Mouse (Mus musculus): ENCODE data around the gene Dmxl2. TPM values are rescaled to one million over a fixed set of nuclear protein-coding genes. Genes with fewer than 3 reads are reported as not detected.

The Dmxl2 gene
- polyA plus RNA-seq, 1 experiment from 2014 or later: 6.4 TPM

GRCm38 (mm10) chr9:54531421-54531820 is 30.0 kb upstream of the Dmxl2 start:
- Histone ChIP-seq H3K4me1 (peaks cover 5% of the 10 kb centered on the region; the same call in 1 of the 2 replicates), H3K4me3 (no peak overlapping the region), H3K9me3 (no peaks in the 10 kb centered on the region), H3K27ac (no peak overlapping the region), H3K27me3 (ENCODE audit: insufficient read depth, poor library complexity, severe bottlenecking) (peaks cover 7% of the 10 kb centered on the region; the same call in 1 of the 2 replicates), H3K36me3 (no peaks in the 10 kb centered on the region)
- peak; percentile 24 for DNase-seq (ENCODE audit: low spot score)

GRCm38 (mm10) chr9:54530836-54531235 is 29.4 kb upstream of the Dmxl2 start:
- Histone ChIP-seq H3K27ac (no peak overlapping the region), H3K4me1 (peaks cover 5% of the 10 kb centered on the region; the same call in 1 of the 2 replicates), H3K4me3 (no peak overlapping the region), H3K27me3 (ENCODE audit: insufficient read depth, poor library complexity, severe bottlenecking) (peaks cover 5% of the 10 kb centered on the region; the same call in 1 of the 2 replicates), H3K36me3 (no peaks in the 10 kb centered on the region), H3K9me3 (no peaks in the 10 kb centered on the region)
- 82% methylated on average over 6 of the region's 6 CpGs for WGBS
- DNase-seq (ENCODE audit: low spot score): no peak

- 81% methylated on average over 2 of the region's 2 CpGs for WGBS
- Histone ChIP-seq H3K27me3 (ENCODE audit: insufficient read depth, poor library complexity, severe bottlenecking) (no peaks in the 10 kb centered on the region), H3K4me3 (no peak overlapping the region), H3K27ac (no peak overlapping the region), H3K9me3 (no peaks in the 10 kb centered on the region), H3K4me1 (peaks cover 5% of the 10 kb centered on the region; the same call in 1 of the 2 replicates), H3K36me3 (no peaks in the 10 kb centered on the region)
- peak; percentile 31 for DNase-seq (ENCODE audit: low spot score)
Measured at GRCm38 (mm10) chr9:54529950-54530349, 28.5 kb upstream of the Dmxl2 start.

GRCm38 (mm10) chr9:54527694-54528093 is 26.3 kb upstream of the Dmxl2 start:
- Histone ChIP-seq H3K27me3 (ENCODE audit: insufficient read depth, poor library complexity, severe bottlenecking) (no peaks in the 10 kb centered on the region), H3K27ac (no peak overlapping the region), H3K36me3 (no peaks in the 10 kb centered on the region), H3K4me1 (no peaks in the 10 kb centered on the region), H3K9me3 (no peaks in the 10 kb centered on the region), H3K4me3 (no peak overlapping the region)
- 64% methylated on average over 7 of the region's 7 CpGs for WGBS
- peak; percentile 36 for DNase-seq (ENCODE audit: low spot score)

- Histone ChIP-seq H3K9me3 (no peaks in the 10 kb centered on the region), H3K4me3 (no peak overlapping the region), H3K27ac (no peak overlapping the region), H3K36me3 (no peaks in the 10 kb centered on the region), H3K27me3 (ENCODE audit: insufficient read depth, poor library complexity, severe bottlenecking) (no peaks in the 10 kb centered on the region), H3K4me1 (no peaks in the 10 kb centered on the region)
- 76% methylated on average over 4 of the region's 4 CpGs for WGBS
- no peak for DNase-seq (ENCODE audit: low spot score)
Measured at GRCm38 (mm10) chr9:54520286-54520685, 18.9 kb upstream of the Dmxl2 start.

- 65% methylated on average over 7 of the region's 7 CpGs for WGBS
Measured at GRCm38 (mm10) chr9:54518921-54519320, 17.5 kb upstream of the Dmxl2 start.

GRCm38 (mm10) chr9:54515991-54516390 is 14.6 kb upstream of the Dmxl2 start:
- no peak for DNase-seq (ENCODE audit: low spot score)
- Histone ChIP-seq H3K36me3 (no peaks in the 10 kb centered on the region), H3K4me3 (no peak overlapping the region), H3K4me1 (no peaks in the 10 kb centered on the region), H3K27ac (no peak overlapping the region), H3K27me3 (ENCODE audit: insufficient read depth, poor library complexity, severe bottlenecking) (no peaks in the 10 kb centered on the region), H3K9me3 (no peaks in the 10 kb centered on the region)
- 73% methylated on average over 2 of the region's 2 CpGs for WGBS

More at GRCm38 (mm10) chr9:54518921-54519320, 17.5 kb upstream of the Dmxl2 start:
- H3K36me3 ChIP-seq: no peaks in the 10 kb centered on the region
- no peak for DNase-seq (ENCODE audit: low spot score)
- no peak overlapping the region for H3K4me3 ChIP-seq
- no peak overlapping the region for H3K27ac ChIP-seq
- no peaks in the 10 kb centered on the region for H3K9me3 ChIP-seq
- H3K4me1 ChIP-seq: no peaks in the 10 kb centered on the region
- no peaks in the 10 kb centered on the region for H3K27me3 ChIP-seq (ENCODE audit: insufficient read depth, poor library complexity, severe bottlenecking)

- DNase-seq (ENCODE audit: low spot score): no peak
- 17% methylated on average over 12 of the region's 12 CpGs for WGBS
- Histone ChIP-seq H3K27me3 (ENCODE audit: insufficient read depth, poor library complexity, severe bottlenecking) (peaks cover 10% of the 10 kb centered on the region; the same call in 1 of the 2 replicates), H3K9me3 (no peaks in the 10 kb centered on the region), H3K4me3 (peak overlapping the region; percentile 95), H3K36me3 (no peaks in the 10 kb centered on the region), H3K27ac (no peak overlapping the region), H3K4me1 (no peaks in the 10 kb centered on the region)
Measured at GRCm38 (mm10) chr9:54502873-54503272, 1.4 kb upstream of the Dmxl2 start.

GRCm38 (mm10) chr9:54502111-54502495 is 677 bp upstream of the Dmxl2 start:
- DNase-seq (ENCODE audit: low spot score): no peak
- no peaks in the 10 kb centered on the region for H3K9me3 ChIP-seq
- peak overlapping the region; percentile 88; the same call in 1 of the 2 replicates for H3K27ac ChIP-seq
- H3K27me3 ChIP-seq (ENCODE audit: insufficient read depth, poor library complexity, severe bottlenecking): peaks cover 10% of the 10 kb centered on the region; the same call in 1 of the 2 replicates
- WGBS: 9% methylated on average over 13 of the region's 13 CpGs
- H3K4me3 ChIP-seq: peak overlapping the region; percentile 95
- no peaks in the 10 kb centered on the region for H3K36me3 ChIP-seq
- H3K4me1 ChIP-seq: no peaks in the 10 kb centered on the region

- H3K27ac ChIP-seq: peak overlapping the region; percentile 88
Measured at GRCm38 (mm10) chr9:54500832-54501452, 484 bp downstream of the Dmxl2 start.

GRCm38 (mm10) chr9:54499791-54500190 is 1.6 kb downstream of the Dmxl2 start:
- 79% methylated on average over 3 of the region's 3 CpGs for WGBS
- Histone ChIP-seq H3K9me3 (no peaks in the 10 kb centered on the region), H3K4me1 (no peaks in the 10 kb centered on the region), H3K36me3 (no peaks in the 10 kb centered on the region), H3K27ac (no peak overlapping the region), H3K27me3 (ENCODE audit: insufficient read depth, poor library complexity, severe bottlenecking) (peaks cover 10% of the 10 kb centered on the region; the same call in 1 of the 2 replicates), H3K4me3 (no peak overlapping the region)
- DNase-seq (ENCODE audit: low spot score): no peak

More at GRCm38 (mm10) chr9:54500832-54501452, 484 bp downstream of the Dmxl2 start:
- Histone ChIP-seq H3K9me3 (no peaks in the 10 kb centered on the region), H3K4me3 (peak overlapping the region; percentile 95), H3K27me3 (ENCODE audit: insufficient read depth, poor library complexity, severe bottlenecking) (peaks cover 10% of the 10 kb centered on the region; the same call in 1 of the 2 replicates), H3K36me3 (no peaks in the 10 kb centered on the region), H3K4me1 (no peaks in the 10 kb centered on the region)
- DNase-seq (ENCODE audit: low spot score): peak; percentile 77
- WGBS: under 1% methylated on average over 38 of the region's 43 CpGs

GRCm38 (mm10) chr9:54499291-54499690 is 2.1 kb downstream of the Dmxl2 start:
- DNase-seq (ENCODE audit: low spot score): no peak
- Histone ChIP-seq H3K9me3 (no peaks in the 10 kb centered on the region), H3K4me3 (no peak overlapping the region), H3K27ac (no peak overlapping the region), H3K27me3 (ENCODE audit: insufficient read depth, poor library complexity, severe bottlenecking) (peaks cover 10% of the 10 kb centered on the region; the same call in 1 of the 2 replicates), H3K36me3 (no peaks in the 10 kb centered on the region), H3K4me1 (no peaks in the 10 kb centered on the region)
- WGBS: 78% methylated on average over 6 of the region's 6 CpGs

GRCm38 (mm10) chr9:54490431-54490830 is 11.0 kb downstream of the Dmxl2 start:
- H3K36me3 ChIP-seq: no peaks in the 10 kb centered on the region
- no peaks in the 10 kb centered on the region for H3K9me3 ChIP-seq
- no peaks in the 10 kb centered on the region for H3K4me1 ChIP-seq
- 83% methylated on average over 2 of the region's 2 CpGs for WGBS
- no peak for DNase-seq (ENCODE audit: low spot score)
- no peak overlapping the region for H3K4me3 ChIP-seq
- H3K27me3 ChIP-seq (ENCODE audit: insufficient read depth, poor library complexity, severe bottlenecking): no peaks in the 10 kb centered on the region
- H3K27ac ChIP-seq: no peak overlapping the region

Data from heart, embryonic 10.5 days (tissue).